Mouse (Mus musculus): Measurements from ENCODE around the gene Zdhhc12. TPM values are rescaled to one million over a fixed set of nuclear protein-coding genes. Genes with fewer than 3 reads are reported as not detected.
A peak's percentile ranks its signal among the peaks of the same experiment; 100 is the strongest.
"Not testable (repeated sequence)": the region's sequence is repeated elsewhere in the genome, so short reads cannot be mapped to it uniquely, and the experiment has no call there.

Zdhhc12 gene
- polyA plus RNA-seq (2014; fragmentation: Nextera tagmentation; extraction: Ambion mirVana): 60.2 and 60.3 TPM in 2 replicates

- peaks cover 8% of the 10 kb centered on the region for H3K4me1 ChIP-seq (replicated peaks; ENCODE audit: control insufficient read depth, insufficient read depth, low read length)
- ATAC-seq (replicated peaks; ENCODE audit: low FRiP score, low TSS enrichment, low read depth): peak; percentile 95
- H3K4me3 ChIP-seq (ENCODE audit: low read depth, low read length): peak within 1 kb of the TSS; percentile 77
- peak within 1 kb of the TSS; percentile 63 for H3K9ac ChIP-seq (ENCODE audit: low read length)
- under 1% methylated on average over 51 of the region's 51 CpGs for WGBS
- peak within 1 kb of the TSS; percentile 87 for H3K4me2 ChIP-seq (ENCODE audit: low read length)
- no peaks in the 10 kb centered on the region for H3K27me3 ChIP-seq (replicated peaks; ENCODE audit: control insufficient read depth, insufficient read depth, low read length)
- peak within 1 kb of the TSS; percentile 67 for H3K27ac ChIP-seq (ENCODE audit: low read depth)
- peaks cover 26% of the 10 kb centered on the region for H3K36me3 ChIP-seq (ENCODE audit: control insufficient read depth, insufficient read depth, low read length)
- H3K9me3 ChIP-seq (ENCODE audit: control insufficient read depth, low read length): no peaks in the 10 kb centered on the region
- DNase-seq (ENCODE audit: low spot score): peak; percentile 94
Observed at GRCm38 (mm10) chr2:30093471-30094207, at the start of gene Zdhhc12. Gene Zdhhc12 (minus strand): TSS chr2:30093648.

GRCm38 (mm10) chr2:30140021-30140420, 46.6 kb upstream of the Zdhhc12 start:
- 89% methylated on average over 4 of the region's 4 CpGs for whole genome bisulfite sequencing
- not testable (repeated sequence) for DNase-seq (ENCODE audit: low spot score); ATAC-seq (replicated peaks; ENCODE audit: low FRiP score, low TSS enrichment, low read depth)

GRCm38 (mm10) chr2:30136458-30136857, 43.0 kb upstream of the Zdhhc12 start:
- DNase-seq (ENCODE audit: low spot score): no peak
- Histone ChIP-seq H3K9me3 (ENCODE audit: control insufficient read depth, low read length) (no peaks in the 10 kb centered on the region), H3K4me2 (ENCODE audit: low read length) (no peak overlapping the region), H3K36me3 (ENCODE audit: control insufficient read depth, insufficient read depth, low read length) (peaks cover 45% of the 10 kb centered on the region), H3K4me1 (replicated peaks; ENCODE audit: control insufficient read depth, insufficient read depth, low read length) (peaks cover 17% of the 10 kb centered on the region), H3K27me3 (replicated peaks; ENCODE audit: control insufficient read depth, insufficient read depth, low read length) (no peaks in the 10 kb centered on the region), H3K4me3 (ENCODE audit: low read depth, low read length) (no peak overlapping the region), H3K9ac (ENCODE audit: low read length) (no peak overlapping the region), H3K27ac (ENCODE audit: low read depth) (no peak overlapping the region)
- ATAC-seq (replicated peaks; ENCODE audit: low FRiP score, low TSS enrichment, low read depth): no peak
- 83% methylated on average over 10 of the region's 10 CpGs for WGBS

More at GRCm38 (mm10) chr2:30140021-30140420, 46.6 kb upstream of the Zdhhc12 start:
- not testable (repeated sequence) for H3K9me3 ChIP-seq (ENCODE audit: control insufficient read depth, low read length); H3K27me3 ChIP-seq (replicated peaks; ENCODE audit: control insufficient read depth, insufficient read depth, low read length); H3K9ac ChIP-seq (ENCODE audit: low read length); H3K4me3 ChIP-seq (ENCODE audit: low read depth, low read length); H3K4me1 ChIP-seq (replicated peaks; ENCODE audit: control insufficient read depth, insufficient read depth, low read length); H3K27ac ChIP-seq (ENCODE audit: low read depth); H3K4me2 ChIP-seq (ENCODE audit: low read length)
- peaks cover 81% of the 10 kb centered on the region for H3K36me3 ChIP-seq (ENCODE audit: control insufficient read depth, insufficient read depth, low read length)

- ATAC-seq (replicated peaks; ENCODE audit: low FRiP score, low TSS enrichment, low read depth): no peak
- Histone ChIP-seq H3K4me1 (replicated peaks; ENCODE audit: control insufficient read depth, insufficient read depth, low read length) (peaks cover 17% of the 10 kb centered on the region), H3K27me3 (replicated peaks; ENCODE audit: control insufficient read depth, insufficient read depth, low read length) (no peaks in the 10 kb centered on the region), H3K4me3 (ENCODE audit: low read depth, low read length) (peak overlapping the region; percentile 92), H3K9me3 (ENCODE audit: control insufficient read depth, low read length) (no peaks in the 10 kb centered on the region), H3K4me2 (ENCODE audit: low read length) (peak overlapping the region; percentile 95), H3K9ac (ENCODE audit: low read length) (peak overlapping the region; percentile 74), H3K36me3 (ENCODE audit: control insufficient read depth, insufficient read depth, low read length) (peaks cover 31% of the 10 kb centered on the region), H3K27ac (ENCODE audit: low read depth) (no peak overlapping the region)
- WGBS: 72% methylated on average over 10 of the region's 10 CpGs
- DNase-seq (ENCODE audit: low spot score): no peak
Observed at GRCm38 (mm10) chr2:30134928-30135620, 41.6 kb upstream of the Zdhhc12 start.

- WGBS: 28% methylated on average over 6 of the region's 6 CpGs
- peak overlapping the region; percentile 74 for H3K9ac ChIP-seq (ENCODE audit: low read length)
- H3K27me3 ChIP-seq (replicated peaks; ENCODE audit: control insufficient read depth, insufficient read depth, low read length): no peaks in the 10 kb centered on the region
- no peaks in the 10 kb centered on the region for H3K9me3 ChIP-seq (ENCODE audit: control insufficient read depth, low read length)
- ATAC-seq (replicated peaks; ENCODE audit: low FRiP score, low TSS enrichment, low read depth) (no peak), DNase-seq (ENCODE audit: low spot score) (no peak)
- peaks cover 30% of the 10 kb centered on the region for H3K36me3 ChIP-seq (ENCODE audit: control insufficient read depth, insufficient read depth, low read length)
- H3K4me2 ChIP-seq (ENCODE audit: low read length): peak overlapping the region; percentile 95
- H3K27ac ChIP-seq (ENCODE audit: low read depth): peak overlapping the region; percentile 81; the same call in 1 of the 2 replicates
- H3K4me1 ChIP-seq (replicated peaks; ENCODE audit: control insufficient read depth, insufficient read depth, low read length): peaks cover 17% of the 10 kb centered on the region
- H3K4me3 ChIP-seq (ENCODE audit: low read depth, low read length): peak overlapping the region; percentile 92
Observed at GRCm38 (mm10) chr2:30134378-30134711, 40.9 kb upstream of the Zdhhc12 start.

GRCm38 (mm10) chr2:30133613-30134377, 40.3 kb upstream of the Zdhhc12 start, which contains the start of gene Tbc1d13:
Gene Tbc1d13 (plus strand): TSS chr2:30133746.
- no peaks in the 10 kb centered on the region for H3K27me3 ChIP-seq (replicated peaks; ENCODE audit: control insufficient read depth, insufficient read depth, low read length)
- under 1% methylated on average over 46 of the region's 46 CpGs for WGBS

GRCm38 (mm10) chr2:30132801-30133612, 39.6 kb upstream of the Zdhhc12 start:
- peaks cover 20% of the 10 kb centered on the region for H3K36me3 ChIP-seq (ENCODE audit: control insufficient read depth, insufficient read depth, low read length)
- peak overlapping the region; percentile 74 for H3K9ac ChIP-seq (ENCODE audit: low read length)
- H3K4me2 ChIP-seq (ENCODE audit: low read length): peak overlapping the region; percentile 95
- DNase-seq (ENCODE audit: low spot score) (peak; percentile 56), ATAC-seq (replicated peaks; ENCODE audit: low FRiP score, low TSS enrichment, low read depth) (peak; percentile 12; the same call in 1 of the 2 replicates)
- peak overlapping the region; percentile 81 for H3K27ac ChIP-seq (ENCODE audit: low read depth)
- H3K9me3 ChIP-seq (ENCODE audit: control insufficient read depth, low read length): no peaks in the 10 kb centered on the region
- H3K4me1 ChIP-seq (replicated peaks; ENCODE audit: control insufficient read depth, insufficient read depth, low read length): peaks cover 17% of the 10 kb centered on the region
- 16% methylated on average over 16 of the region's 16 CpGs for WGBS
- H3K4me3 ChIP-seq (ENCODE audit: low read depth, low read length): peak overlapping the region; percentile 92
- H3K27me3 ChIP-seq (replicated peaks; ENCODE audit: control insufficient read depth, insufficient read depth, low read length): no peaks in the 10 kb centered on the region

More at GRCm38 (mm10) chr2:30133613-30134377, 40.3 kb upstream of the Zdhhc12 start, which contains the start of gene Tbc1d13:
- Histone ChIP-seq H3K36me3 (ENCODE audit: control insufficient read depth, insufficient read depth, low read length) (peaks cover 27% of the 10 kb centered on the region), H3K4me1 (replicated peaks; ENCODE audit: control insufficient read depth, insufficient read depth, low read length) (peaks cover 17% of the 10 kb centered on the region), H3K4me2 (ENCODE audit: low read length) (peak within 1 kb of the TSS; percentile 95), H3K4me3 (ENCODE audit: low read depth, low read length) (peak within 1 kb of the TSS; percentile 92), H3K27ac (ENCODE audit: low read depth) (peak within 1 kb of the TSS; percentile 81), H3K9ac (ENCODE audit: low read length) (peak within 1 kb of the TSS; percentile 74), H3K9me3 (ENCODE audit: control insufficient read depth, low read length) (no peaks in the 10 kb centered on the region)
- DNase-seq (ENCODE audit: low spot score): peak; percentile 97
- ATAC-seq (replicated peaks; ENCODE audit: low FRiP score, low TSS enrichment, low read depth): peak; percentile 96
